ENCODE assay signal across 12 mouse cellular contexts in genomic region chr15:6934564-6934980, GRCm38 (mm10). TPM values are rescaled to one million over a fixed set of nuclear protein-coding genes. Genes with fewer than 3 reads are reported as not detected.
DNase-seq lines count a peak whose midpoint lies in the region; ATAC-seq lines count a peak whose summit lies in the region.
"Had no signal": no experiment of that assay in that cellular context is flagged by ENCODE, and none has a peak within 500 bp of the region (broad histone marks: within the 10 kb centered on the region; RNA-seq: fewer than 3 reads in every experiment).

No protein-coding gene starts in this region.

- H3K9ac ChIP-seq in forebrain, embryonic 12.5 days = no peak overlapping the region
- H3K9ac ChIP-seq: embryonic facial prominence, embryonic 13.5 days; neural tube, embryonic 13.5 days had no signal

- intact Hi-C loops in heart, postnatal 10 days (cut with DNase I) = no loop called here

- no peak overlapping the region for H3K4me3 ChIP-seq in heart, embryonic 10.5 days
- no peak overlapping the region for H3K4me3 ChIP-seq in forebrain, embryonic 12.5 days (replicated peaks)
- H3K4me3 ChIP-seq: embryonic facial prominence, embryonic 13.5 days; neural tube, embryonic 13.5 days had no signal

- H3K36me3 ChIP-seq in heart, embryonic 10.5 days = no peaks in the 10 kb centered on the region
- H3K36me3 ChIP-seq in forebrain, embryonic 12.5 days (replicated peaks) = no peaks in the 10 kb centered on the region
- H3K36me3 ChIP-seq: embryonic facial prominence, embryonic 13.5 days; neural tube, embryonic 13.5 days had no signal

- WGBS in heart, embryonic 10.5 days = 79% methylated on average over 4 of the region's 4 CpGs
- WGBS in forebrain, embryonic 12.5 days = 81% methylated on average over 4 of the region's 4 CpGs

- no peaks in the 10 kb centered on the region for H3K4me1 ChIP-seq in heart, embryonic 10.5 days
- H3K4me1 ChIP-seq in forebrain, embryonic 12.5 days = no peaks in the 10 kb centered on the region
- H3K4me1 ChIP-seq: embryonic facial prominence, embryonic 13.5 days; neural tube, embryonic 13.5 days had no signal

- H3K27me3 ChIP-seq in heart, embryonic 10.5 days (ENCODE audit: insufficient read depth, poor library complexity, severe bottlenecking) = no peaks in the 10 kb centered on the region
- no peaks in the 10 kb centered on the region for H3K27me3 ChIP-seq in forebrain, embryonic 12.5 days
- H3K27me3 ChIP-seq: embryonic facial prominence, embryonic 13.5 days; neural tube, embryonic 13.5 days had no signal

- no peak for ATAC-seq in forebrain, embryonic 12.5 days (ENCODE audit: low FRiP score)
- ATAC-seq in megakaryocyte-erythroid progenitor cell, adult 5-6 weeks (replicated peaks; ENCODE audit: low FRiP score, low TSS enrichment, poor library complexity, severe bottlenecking) = no peak

- no peak overlapping the region for H3K27ac ChIP-seq in heart, embryonic 10.5 days
- H3K27ac ChIP-seq in forebrain, embryonic 12.5 days = no peak overlapping the region
- H3K27ac ChIP-seq: embryonic facial prominence, embryonic 13.5 days; neural tube, embryonic 13.5 days had no signal

- no peaks in the 10 kb centered on the region for H3K9me3 ChIP-seq in heart, embryonic 10.5 days
- no peaks in the 10 kb centered on the region for H3K9me3 ChIP-seq in forebrain, embryonic 12.5 days
- H3K9me3 ChIP-seq: embryonic facial prominence, embryonic 13.5 days; neural tube, embryonic 13.5 days had no signal

- no peak overlapping the region for H3K4me2 ChIP-seq in forebrain, embryonic 12.5 days
- H3K4me2 ChIP-seq: embryonic facial prominence, embryonic 13.5 days; neural tube, embryonic 13.5 days had no signal

- peak; percentile 93 for DNase-seq in heart, adult 11 months
- no peak for DNase-seq in heart, embryonic 10.5 days (ENCODE audit: low spot score)
- peak; percentile 37 to 39 for DNase-seq in heart, postnatal 10 days
- DNase-seq in kidney, postnatal 25 days = peak; percentile 10 to 31
- peak; percentile 74 for DNase-seq in lung, postnatal 36 days
- no peak for DNase-seq in frontal cortex, adult 2 months (ENCODE audit: extremely low spot score in 1 of 2, low spot score in 1 of 2)

RNA-seq across cellular contexts. Expression of gene Osmr, which starts 59.8 kb away (rescaled TPM):
- 0.54 and 0.97 TPM in 2 replicates for polyA plus RNA-seq in heart, embryonic 10.5 days (2016; fragmentation: Nextera tagmentation; extraction: Ambion mirVana)
- 10 to 100 TPM; 10.0 to 10.1 TPM for total RNA-seq in heart, postnatal 10 days (2021)
- polyA plus RNA-seq in forebrain, embryonic 12.5 days (2016; fragmentation: Nextera tagmentation; extraction: Ambion mirVana) = 0.50 and 0.72 TPM in 2 replicates
- polyA plus RNA-seq in frontal cortex, adult 2 months (2012; rRNA removed) = 2.6 and 2.7 TPM in 2 replicates
- not detected in 2 replicates for total RNA-seq in megakaryocyte-erythroid progenitor cell, adult 5-6 weeks (2014; fragmentation: Nextera tagmentation)
- total RNA-seq in megakaryocyte-erythroid progenitor cell, adult 5-6 weeks (2017) = not detected in 2 replicates
- total RNA-seq: granulocyte monocyte progenitor cell, adult 5-6 weeks; megakaryocyte progenitor cell, adult 5-6 weeks had no signal

Comparison
In these comparisons a context has a peak if more than half of its experiments do, and no peak if none do; other contexts are left out.
1. DNase-seq: peak in heart, adult 11 months (single experiment), heart, postnatal 10 days (2 of 2), kidney, postnatal 25 days (2 of 2) and lung, postnatal 36 days (single experiment); none in heart, embryonic 10.5 days (single experiment) and frontal cortex, adult 2 months (0 of 2).